ENCODE assay signal across 19 mouse cellular contexts in the genomic region with DNA sequence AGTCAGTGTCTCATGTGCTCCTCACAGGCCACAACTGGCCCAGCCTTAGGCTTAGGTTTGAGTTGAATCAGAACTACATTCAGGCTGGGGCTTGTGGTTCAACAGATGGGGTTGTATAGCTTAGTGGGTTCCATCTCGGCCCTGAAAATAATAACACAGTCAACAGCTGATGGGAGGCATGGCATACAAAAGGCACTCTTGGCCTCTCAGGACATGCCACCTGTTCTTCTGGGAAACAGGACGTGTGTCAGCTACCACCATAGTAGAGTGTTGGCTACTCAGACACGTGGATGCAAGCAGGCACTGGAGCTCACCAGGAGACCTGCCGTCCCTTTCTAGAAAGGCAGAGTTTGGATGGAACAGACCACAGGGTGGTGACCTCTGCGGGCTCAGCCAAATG.
DNase-seq lines count a peak whose midpoint lies in the region; ATAC-seq and TF ChIP-seq lines count a peak whose summit lies in the region.
"Had no signal": no experiment of that assay in that cellular context is flagged by ENCODE, and none has a peak within 500 bp of the region (broad histone marks: within the 10 kb centered on the region; RNA-seq: fewer than 3 reads in every experiment).

No protein-coding gene starts in this region.

- ATAC-seq in liver, embryonic 12.5 days = no peak
- ATAC-seq: forebrain, embryonic 13.5 days; forebrain, embryonic 15.5 days; forebrain, postnatal 0 days had no signal

- no peaks in the 10 kb centered on the region for H3K27me3 ChIP-seq in embryonic facial prominence, embryonic 10.5 days (replicated peaks; ENCODE audit: low read depth, poor library complexity, severe bottlenecking)
- H3K27me3 ChIP-seq in myocyte (ENCODE audit: control insufficient read depth, insufficient read depth, insufficient read length) = no peaks in the 10 kb centered on the region
- H3K27me3 ChIP-seq in liver, embryonic 12.5 days (replicated peaks) = no peaks in the 10 kb centered on the region
- H3K27me3 ChIP-seq: embryonic facial prominence, embryonic 12.5 days; forebrain, embryonic 13.5 days; forebrain, embryonic 15.5 days had no signal

- peaks cover 20% of the 10 kb centered on the region for H3K4me1 ChIP-seq in embryonic facial prominence, embryonic 10.5 days
- peaks cover 29% of the 10 kb centered on the region for H3K4me1 ChIP-seq in liver, embryonic 12.5 days

- H3K36me3 ChIP-seq in embryonic facial prominence, embryonic 10.5 days (replicated peaks) = no peaks in the 10 kb centered on the region
- no peaks in the 10 kb centered on the region for H3K36me3 ChIP-seq in myocyte (ENCODE audit: control insufficient read depth, insufficient read depth)
- H3K36me3 ChIP-seq in liver, embryonic 12.5 days = no peaks in the 10 kb centered on the region
- H3K36me3 ChIP-seq: embryonic facial prominence, embryonic 12.5 days; forebrain, embryonic 15.5 days had no signal

- intact Hi-C loops in left cerebral cortex, postnatal 4 days (cut with DNase I) = no loop called here
- intact Hi-C loops in left cerebral cortex, postnatal 10 days (cut with DNase I) = no loop called here

- no peaks in the 10 kb centered on the region for H3K9me3 ChIP-seq in embryonic facial prominence, embryonic 10.5 days
- H3K9me3 ChIP-seq in liver, embryonic 12.5 days (replicated peaks) = no peaks in the 10 kb centered on the region
- H3K9me3 ChIP-seq: embryonic facial prominence, embryonic 12.5 days; forebrain, embryonic 13.5 days; forebrain, embryonic 15.5 days had no signal

- H3K4me2 ChIP-seq in myocyte (ENCODE audit: low read depth) = no peak overlapping the region
- H3K4me2 ChIP-seq in liver, embryonic 12.5 days = no peak overlapping the region
- H3K4me2 ChIP-seq: embryonic facial prominence, embryonic 12.5 days; forebrain, embryonic 13.5 days; forebrain, embryonic 15.5 days had no signal

- no peak overlapping the region for H3ac ChIP-seq in myocyte (ENCODE audit: control insufficient read depth, insufficient read length)

- peak; percentile 4 to 8 for DNase-seq in cerebellum, postnatal 14 days
- no peak for DNase-seq in cerebellum, adult 11-12 months
- DNase-seq in left cerebral cortex, postnatal 4 days = peak; percentile 10
- DNase-seq in left cerebral cortex, postnatal 10 days (ENCODE audit: extremely low spot score in 1 of 2, low spot score in 2 of 2) = no peak
- DNase-seq in embryonic facial prominence, embryonic 10.5 days (ENCODE audit: low spot score) = peak; percentile 23
- DNase-seq: adrenal gland, adult 2 months; adrenal gland, postnatal 10 days; adrenal gland, postnatal 25 days; cerebellum, adult 11 months; cerebellum, adult 2 months; cerebellum, adult 9-10 months; cerebellum, postnatal 36 days; embryo, embryonic 11 days; forebrain, postnatal 0 days had no signal

- 49% methylated on average over 5 of the region's 5 CpGs for WGBS in embryonic facial prominence, embryonic 10.5 days
- WGBS in liver, embryonic 12.5 days (ENCODE audit: insufficient replicate concordance) = 80% methylated on average over 5 of the region's 5 CpGs

- H3K4me3 ChIP-seq in embryonic facial prominence, embryonic 10.5 days = no peak overlapping the region
- H3K4me3 ChIP-seq in myocyte = no peak overlapping the region
- H3K4me3 ChIP-seq in liver, embryonic 12.5 days = no peak overlapping the region
- H3K4me3 ChIP-seq: embryonic facial prominence, embryonic 12.5 days; forebrain, embryonic 13.5 days; forebrain, embryonic 15.5 days had no signal

- no peak for TF ChIP-seq POLR2A in myocyte (IDR thresholded peaks at IDR 0.05; ENCODE audit: insufficient read length, low read depth)

- no peaks in the 10 kb centered on the region for H3K79me2 ChIP-seq in myocyte (ENCODE audit: control insufficient read depth, insufficient read depth)

- H3K9ac ChIP-seq in liver, embryonic 12.5 days = no peak overlapping the region
- H3K9ac ChIP-seq: embryonic facial prominence, embryonic 12.5 days; forebrain, embryonic 13.5 days; forebrain, embryonic 15.5 days; forebrain, postnatal 0 days had no signal

- H3K27ac ChIP-seq in embryonic facial prominence, embryonic 10.5 days (replicated peaks) = no peak overlapping the region
- H3K27ac ChIP-seq in liver, embryonic 12.5 days = no peak overlapping the region
- H3K27ac ChIP-seq: embryonic facial prominence, embryonic 12.5 days; forebrain, embryonic 13.5 days; forebrain, embryonic 15.5 days had no signal

TF ChIP-seq in myocyte, 11 proteins besides CTCF, POLR2A, EP300 and RAD21:
- TF ChIP-seq REST (IDR thresholded peaks at IDR 0.05; ENCODE audit: insufficient read depth, insufficient read length) = no peak
- peak; percentile 85 for TF ChIP-seq TCF12 (IDR thresholded peaks at IDR 0.05; ENCODE audit: insufficient read depth, poor library complexity, severe bottlenecking)
- no peak for TF ChIP-seq MAX (IDR thresholded peaks at IDR 0.05; ENCODE audit: low read depth)
- no peak for TF ChIP-seq SRF (IDR thresholded peaks at IDR 0.05; ENCODE audit: control insufficient read depth, insufficient read length, low read depth)
- peak; percentile 39 to 98 (median 95) for TF ChIP-seq MYOD1 (IDR thresholded peaks at IDR 0.05; ENCODE audit: control insufficient read depth in 1 of 3, insufficient read length in 2 of 3, low read depth in 2 of 3)
- no peak for TF ChIP-seq CEBPB (IDR thresholded peaks at IDR 0.05; ENCODE audit: insufficient read depth, poor library complexity, severe bottlenecking)
- no peak for TF ChIP-seq E2F4 (IDR thresholded peaks at IDR 0.05; ENCODE audit: insufficient read depth)
- no peak for TF ChIP-seq USF1 (IDR thresholded peaks at IDR 0.05; ENCODE audit: low read depth)
- TF ChIP-seq MYOG (IDR thresholded peaks at IDR 0.05; ENCODE audit: control insufficient read depth in 1 of 3, insufficient read depth in 1 of 3, insufficient read length in 2 of 3, low read depth in 2 of 3) = peak; percentile 84 to 96 (median 94)
- no peak for TF ChIP-seq POLR2AphosphoS2 (IDR thresholded peaks at IDR 0.05; ENCODE audit: insufficient read length, low read depth)
- peak; percentile 73 for TF ChIP-seq TCF3 (IDR thresholded peaks at IDR 0.05; ENCODE audit: insufficient read length, low read depth)

Comparison
In these comparisons a context has a peak if more than half of its experiments do, and no peak if none do; other contexts are left out.
1. DNase-seq: peak in cerebellum, postnatal 14 days (2 of 2), left cerebral cortex, postnatal 4 days (single experiment) and embryonic facial prominence, embryonic 10.5 days (single experiment); none in cerebellum, adult 11-12 months (single experiment) and left cerebral cortex, postnatal 10 days (0 of 2).